Mouse (Mus musculus) midbrain, embryonic 16.5 days (tissue): ENCODE data around the gene Zfp385a. TPM values are rescaled to one million over a fixed set of nuclear protein-coding genes. Genes with fewer than 3 reads are reported as not detected.
A peak's percentile ranks its signal among the peaks of the same experiment; 100 is the strongest.

ENCODE experiments used
- ATAC-seq: fragments of 200-750 bp; cut with Nextera tagmentation; 2 replicates; pipeline ENCODE4 v1.8.0; 2017; ENCODE audit warnings: moderate TSS enrichment
- H3K27ac ChIP-seq: fragments of 300-500 bp; sonication (generic); 2 replicates; pipeline ENCODE4 v1.5.1; 2014; ENCODE audit warnings: mild to moderate bottlenecking, low read length, mixed read lengths
- H3K27me3 ChIP-seq: fragments of 300-500 bp; sonication (generic); 2 replicates; pipeline ENCODE4 v1.6.1; 2014; ENCODE audit warnings: low read depth, low read length, mixed read lengths; ENCODE audit not compliant: control insufficient read depth, insufficient read depth
- H3K36me3 ChIP-seq: fragments of 300-500 bp; sonication (generic); 2 replicates; pipeline ENCODE4 v1.6.1; 2014; ENCODE audit warnings: mild to moderate bottlenecking, low read length, moderate library complexity, mixed read lengths; ENCODE audit not compliant: control insufficient read depth, insufficient read depth
- H3K4me1 ChIP-seq: fragments of 300-500 bp; sonication (generic); 2 replicates; pipeline ENCODE4 v1.6.1; 2014; ENCODE audit warnings: mild to moderate bottlenecking, low read length, mixed read lengths; ENCODE audit not compliant: control insufficient read depth, insufficient read depth
- H3K4me2 ChIP-seq: fragments of 300-500 bp; sonication (generic); 2 replicates; pipeline ENCODE4 v1.6.1; 2014; ENCODE audit warnings: mild to moderate bottlenecking, low read length, mixed read lengths
- H3K4me3 ChIP-seq: fragments of 300-500 bp; sonication (generic); 2 replicates; pipeline ENCODE4 v1.5.1; 2014; ENCODE audit warnings: low read depth, mild to moderate bottlenecking, low read length, moderate library complexity, mixed read lengths
- H3K9ac ChIP-seq: fragments of 300-500 bp; sonication (generic); 2 replicates; pipeline ENCODE4 v1.6.1; 2014; ENCODE audit warnings: low read depth, low read length, mixed read lengths
- H3K9me3 ChIP-seq: fragments of 300-500 bp; sonication (generic); replicated peaks from 2 replicates; pipeline ENCODE4 v1.6.1; 2014; ENCODE audit warnings: mild to moderate bottlenecking, low read length, mixed read lengths; ENCODE audit not compliant: control insufficient read depth, poor library complexity, severe bottlenecking
- WGBS: fragments of 180-500 bp; shearing (Covaris S2); extraction: QIAGEN DNeasy Blood & Tissue Kit; methylation state at CpG from one replicate; pipeline ENCODE4 v1.1.7; 2014; 5-methylcytosine and 5-hydroxymethylcytosine counted together
- polyA plus RNA-seq: library from polyadenylated mRNA; unstranded; fragments of >200 nt; fragmentation: Nextera tagmentation; extraction: Ambion mirVana; gene quantifications from 2 replicates; pipeline ENCODE4 v1.2.1, GENCODE M21; 2015

The Zfp385a gene
- polyA plus RNA-seq, 1 experiment from 2014 or later, result 22.7 TPM

GRCm38 (mm10) chr15:103365471-103366375, 25.8 kb upstream of the Zfp385a start:
- Histone ChIP-seq H3K9me3 (no peaks in the 10 kb centered on the region), H3K4me2 (peak overlapping the region; percentile 94), H3K27ac (no peak overlapping the region), H3K4me3 (peak overlapping the region; percentile 51), H3K4me1 (peaks cover 12% of the 10 kb centered on the region), H3K9ac (peak overlapping the region; percentile 69), H3K27me3 (peaks cover 3% of the 10 kb centered on the region; the same call in 1 of the 2 replicates), H3K36me3 (no peaks in the 10 kb centered on the region)
- under 1% methylated on average over 51 of the region's 51 CpGs for WGBS
- ATAC-seq, result peak; percentile 49

DNA sequence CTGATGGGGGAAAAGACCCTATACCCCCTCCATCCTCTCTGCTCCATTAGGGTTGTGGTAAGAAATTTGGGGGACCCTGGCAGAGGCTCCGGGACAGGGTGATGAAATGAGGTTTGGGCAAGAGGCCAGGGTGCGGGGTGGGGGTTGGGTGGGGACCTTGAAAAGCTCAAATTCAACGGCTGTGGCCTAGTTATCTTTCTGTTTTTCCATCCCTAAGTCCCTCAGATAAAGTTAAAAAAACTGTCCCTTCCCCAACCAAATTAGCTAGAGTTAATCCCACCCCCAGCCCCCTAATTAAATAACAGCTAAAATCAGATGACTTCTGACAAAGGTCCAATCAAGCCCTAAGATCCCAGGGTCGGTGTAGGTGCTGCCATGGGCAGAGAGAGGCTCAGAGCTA, 24.9 kb upstream of the Zfp385a start:
- peaks cover 3% of the 10 kb centered on the region; the same call in 1 of the 2 replicates for H3K27me3 ChIP-seq
- H3K9ac ChIP-seq, result no peak overlapping the region
- no peak overlapping the region for H3K4me3 ChIP-seq
- peaks cover 12% of the 10 kb centered on the region for H3K4me1 ChIP-seq
- H3K9me3 ChIP-seq, result no peaks in the 10 kb centered on the region
- peak overlapping the region; percentile 94; the same call in 1 of the 2 replicates for H3K4me2 ChIP-seq
- WGBS, result 58% methylated on average over 4 of the region's 4 CpGs
- H3K27ac ChIP-seq, result no peak overlapping the region
- H3K36me3 ChIP-seq, result no peaks in the 10 kb centered on the region
- ATAC-seq, result no peak

- no peak overlapping the region for H3K4me3 ChIP-seq
- H3K4me2 ChIP-seq, result no peak overlapping the region
- H3K27me3 ChIP-seq, result peaks cover 3% of the 10 kb centered on the region; the same call in 1 of the 2 replicates
- ATAC-seq, result no peak
- peaks cover 12% of the 10 kb centered on the region for H3K4me1 ChIP-seq
- WGBS, result 63% methylated on average over 1 of the region's 1 CpGs
- H3K27ac ChIP-seq, result no peak overlapping the region
- H3K9me3 ChIP-seq, result no peaks in the 10 kb centered on the region
- no peak overlapping the region for H3K9ac ChIP-seq
- H3K36me3 ChIP-seq, result no peaks in the 10 kb centered on the region
Observed at GRCm38 (mm10) chr15:103363809-103364208, 23.9 kb upstream of the Zfp385a start.

GRCm38 (mm10) chr15:103362950-103363349, 23.1 kb upstream of the Zfp385a start:
- H3K27me3 ChIP-seq, result peaks cover 3% of the 10 kb centered on the region; the same call in 1 of the 2 replicates
- no peaks in the 10 kb centered on the region for H3K9me3 ChIP-seq
- H3K4me3 ChIP-seq, result no peak overlapping the region
- no peaks in the 10 kb centered on the region for H3K36me3 ChIP-seq
- no peak for ATAC-seq
- no peak overlapping the region for H3K4me2 ChIP-seq
- WGBS, result 89% methylated on average over 3 of the region's 3 CpGs
- H3K4me1 ChIP-seq, result peaks cover 12% of the 10 kb centered on the region
- H3K9ac ChIP-seq, result no peak overlapping the region
- no peak overlapping the region for H3K27ac ChIP-seq

- peaks cover 2% of the 10 kb centered on the region; the same call in 1 of the 2 replicates for H3K27me3 ChIP-seq
- H3K27ac ChIP-seq, result no peak overlapping the region
- 77% methylated on average over 6 of the region's 7 CpGs for WGBS
- H3K4me1 ChIP-seq, result peaks cover 12% of the 10 kb centered on the region
- H3K9me3 ChIP-seq, result no peaks in the 10 kb centered on the region
- H3K9ac ChIP-seq, result no peak overlapping the region
- H3K36me3 ChIP-seq, result no peaks in the 10 kb centered on the region
- H3K4me2 ChIP-seq, result no peak overlapping the region
- no peak overlapping the region for H3K4me3 ChIP-seq
- ATAC-seq, result no peak
Observed at GRCm38 (mm10) chr15:103362333-103362732, 22.4 kb upstream of the Zfp385a start.

DNA sequence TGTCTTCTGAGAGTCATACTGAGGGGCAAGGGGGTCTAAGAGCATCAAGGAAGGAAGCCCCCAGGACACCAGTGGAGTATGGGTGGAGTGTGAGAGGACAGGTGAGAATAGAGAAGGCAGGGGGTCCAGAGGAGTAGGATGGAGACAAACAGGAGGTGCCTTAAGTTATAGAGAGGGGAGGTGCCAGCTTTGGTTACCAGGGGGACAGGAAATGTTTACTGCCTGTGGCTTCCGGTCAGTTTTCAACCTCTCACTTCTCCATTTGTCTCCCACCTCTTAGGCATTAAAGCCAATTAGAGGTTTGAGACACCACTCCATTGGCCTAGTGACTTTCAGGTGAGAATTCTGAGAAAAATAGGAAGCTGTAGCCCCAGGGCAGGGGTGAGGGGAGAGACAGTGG, 21.4 kb upstream of the Zfp385a start:
- Histone ChIP-seq H3K4me2 (no peak overlapping the region), H3K9me3 (no peaks in the 10 kb centered on the region), H3K4me1 (peaks cover 6% of the 10 kb centered on the region), H3K27me3 (no peaks in the 10 kb centered on the region), H3K9ac (no peak overlapping the region), H3K27ac (no peak overlapping the region), H3K4me3 (no peak overlapping the region), H3K36me3 (no peaks in the 10 kb centered on the region)
- ATAC-seq, result no peak
- WGBS, result 100% methylated on average over 1 of the region's 1 CpGs

DNA sequence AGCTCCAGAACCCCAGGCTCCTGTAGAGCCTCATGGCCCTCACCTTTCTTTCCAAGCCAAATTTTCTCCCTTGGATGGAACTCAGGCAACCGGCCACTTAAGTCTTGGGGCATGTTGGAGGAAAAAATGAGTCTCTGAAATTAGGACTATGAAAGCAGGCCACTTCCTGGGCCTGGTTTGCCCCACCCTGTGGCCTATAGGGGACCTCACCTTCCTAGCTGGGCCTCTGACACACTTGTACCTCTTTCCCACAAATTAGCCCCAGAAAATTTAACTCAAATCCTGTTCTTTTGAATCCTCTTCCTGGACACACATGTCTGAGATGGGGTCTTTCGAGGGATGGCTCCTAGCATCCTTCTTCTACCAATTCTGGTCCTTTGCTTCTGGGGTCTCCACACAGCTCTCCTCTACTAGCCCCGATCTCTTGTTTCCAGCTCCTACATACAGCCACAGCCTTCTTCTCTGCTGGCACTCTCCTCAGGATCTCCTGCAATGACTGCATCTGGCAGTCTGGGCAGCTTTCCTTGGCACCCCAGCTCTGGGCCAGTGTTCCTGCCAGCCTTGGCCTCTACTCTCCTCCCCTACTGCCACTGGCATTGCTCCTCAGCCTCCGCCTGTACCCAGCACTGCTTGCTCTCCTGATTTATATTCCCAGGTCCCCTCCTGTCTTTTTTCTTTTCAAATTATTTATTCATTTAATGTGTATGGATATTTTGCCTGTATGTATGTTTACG, 20.1 kb upstream of the Zfp385a start:
- Histone ChIP-seq H3K9me3 (no peaks in the 10 kb centered on the region), H3K36me3 (no peaks in the 10 kb centered on the region), H3K4me3 (no peak overlapping the region), H3K9ac (no peak overlapping the region), H3K4me2 (no peak overlapping the region), H3K27me3 (no peaks in the 10 kb centered on the region), H3K27ac (no peak overlapping the region), H3K4me1 (no peaks in the 10 kb centered on the region)
- no peak for ATAC-seq
- WGBS, result 93% methylated on average over 5 of the region's 5 CpGs

- no peak overlapping the region for H3K4me2 ChIP-seq
- 0 out of 2 replicates have a peak, but pooled peaks have one; percentile 26 for ATAC-seq
- H3K9me3 ChIP-seq, result no peaks in the 10 kb centered on the region
- H3K36me3 ChIP-seq, result no peaks in the 10 kb centered on the region
- H3K4me1 ChIP-seq, result no peaks in the 10 kb centered on the region
- H3K4me3 ChIP-seq, result no peak overlapping the region
- WGBS, result 71% methylated on average over 1 of the region's 1 CpGs
- H3K27ac ChIP-seq, result no peak overlapping the region
- H3K9ac ChIP-seq, result no peak overlapping the region
- no peaks in the 10 kb centered on the region for H3K27me3 ChIP-seq
Observed at GRCm38 (mm10) chr15:103359122-103359510, 19.2 kb upstream of the Zfp385a start.
